Mouse (Mus musculus) heart, adult 11 months (tissue): ENCODE measurements around the gene Lmo3.

ENCODE experiments used
- DNase-seq: peaks from one replicate; pipeline ENCODE4 v3.0.0; 2022

Lmo3 gene

GRCm38 (mm10) chr6:138581734-138582505, at the start of gene Lmo3:
Gene Lmo3, minus strand, starts transcription at chr6:138581968.
- no peak for DNase-seq

GRCm38 (mm10) chr6:138620786-138621185, 39.0 kb upstream of the Lmo3 start:
- DNase-seq, result no peak

- no peak for DNase-seq
Measured at GRCm38 (mm10) chr6:138618396-138618795, 36.6 kb upstream of the Lmo3 start.

GRCm38 (mm10) chr6:138597016-138597415, 15.2 kb upstream of the Lmo3 start:
- no peak for DNase-seq

- no peak for DNase-seq
Measured at GRCm38 (mm10) chr6:138595991-138596698, 14.4 kb upstream of the Lmo3 start.

- DNase-seq, result no peak
Measured at GRCm38 (mm10) chr6:138583314-138583713, 1.5 kb upstream of the Lmo3 start.

- DNase-seq, result no peak
Measured at GRCm38 (mm10) chr6:138582506-138583000, 785 bp upstream of the Lmo3 start.

GRCm38 (mm10) chr6:138580491-138581076, 1.2 kb downstream of the Lmo3 start:
- DNase-seq, result no peak

- DNase-seq, result no peak
Measured at GRCm38 (mm10) chr6:138563416-138563815, 18.4 kb downstream of the Lmo3 start.

GRCm38 (mm10) chr6:138552144-138552543, 29.6 kb downstream of the Lmo3 start:
- DNase-seq, result no peak

GRCm38 (mm10) chr6:138534879-138535278, 46.9 kb downstream of the Lmo3 start:
- DNase-seq, result no peak

GRCm38 (mm10) chr6:138506642-138507041, 75.1 kb downstream of the Lmo3 start:
- no peak for DNase-seq

GRCm38 (mm10) chr6:138503946-138504345, 77.8 kb downstream of the Lmo3 start:
- no peak for DNase-seq

- DNase-seq, result no peak
Measured at GRCm38 (mm10) chr6:138482834-138483233, 98.9 kb downstream of the Lmo3 start.

GRCm38 (mm10) chr6:138477611-138478010, 104.2 kb downstream of the Lmo3 start:
- DNase-seq, result no peak

GRCm38 (mm10) chr6:138469204-138469603, 112.6 kb downstream of the Lmo3 start:
- DNase-seq, result no peak

- no peak for DNase-seq
Measured at GRCm38 (mm10) chr6:138444515-138445048, 137.2 kb downstream of the Lmo3 start.

GRCm38 (mm10) chr6:138437351-138437750, 144.4 kb downstream of the Lmo3 start:
- DNase-seq, result no peak

- peak; percentile 37 for DNase-seq
Measured at GRCm38 (mm10) chr6:138436813-138437212, 145.0 kb downstream of the Lmo3 start.

GRCm38 (mm10) chr6:138427394-138427793, 154.4 kb downstream of the Lmo3 start:
- DNase-seq, result no peak

GRCm38 (mm10) chr6:138426894-138427293, 154.9 kb downstream of the Lmo3 start:
- DNase-seq, result no peak

- DNase-seq, result no peak
Measured at GRCm38 (mm10) chr6:138424514-138425225, 157.1 kb downstream of the Lmo3 start.
